Mouse (Mus musculus): ENCODE measurements around the gene Atp2a2. TPM values are rescaled to one million over a fixed set of nuclear protein-coding genes. Genes with fewer than 3 reads are reported as not detected.
A peak's percentile ranks its signal among the peaks of the same experiment; 100 is the strongest.

The Atp2a2 gene
- polyA plus RNA-seq, 1 experiment: 422 TPM

GRCm38 (mm10) chr5:122455584-122455983 lies 46.4 kb downstream of the Atp2a2 start:
- no peaks in the 10 kb centered on the region for H3K27me3 ChIP-seq (ENCODE audit: control insufficient read depth, insufficient read depth, low read length)
- no peak overlapping the region for H3K4me3 ChIP-seq (replicated peaks; ENCODE audit: insufficient read depth, low read depth, low read length)
- TF ChIP-seq CTCF (IDR thresholded peaks at IDR 0.05; ENCODE audit: borderline replicate concordance, insufficient read depth, low read depth, low read length) (no peak), POLR2A (IDR thresholded peaks at IDR 0.05; ENCODE audit: borderline replicate concordance, insufficient read depth, low read length) (no peak)
- peaks cover 41% of the 10 kb centered on the region for H3K4me1 ChIP-seq (ENCODE audit: control insufficient read depth, insufficient read depth, low read length)
- WGBS: 73% methylated on average over 3 of the region's 3 CpGs
- no peak overlapping the region for H3K27ac ChIP-seq (ENCODE audit: insufficient read depth, low read length)
- DNase-seq: no peak

DNA sequence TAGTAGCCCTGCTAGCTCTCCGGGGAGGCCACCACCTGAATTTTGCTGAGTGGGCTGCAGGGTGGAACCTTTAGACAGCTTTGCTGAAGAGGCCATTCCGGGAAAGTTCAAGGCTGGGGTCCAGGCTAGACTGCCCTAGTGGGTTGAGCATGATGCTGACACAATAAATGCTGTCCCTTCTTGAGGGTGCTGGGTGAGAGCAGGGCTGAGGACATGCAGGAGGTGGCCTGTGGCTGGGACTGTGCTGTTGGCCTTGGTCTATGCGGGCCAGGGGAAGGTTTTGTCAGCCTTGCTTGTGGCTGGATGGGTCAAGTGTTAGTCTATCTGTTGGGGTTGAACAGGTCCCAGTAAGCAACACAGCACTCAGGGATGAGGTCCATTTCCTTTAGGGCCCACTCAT lies 47.1 kb downstream of the Atp2a2 start:
- H3K4me3 ChIP-seq (replicated peaks; ENCODE audit: insufficient read depth, low read depth, low read length): no peak overlapping the region
- peak overlapping the region; percentile 42; the same call in 1 of the 2 replicates for H3K27ac ChIP-seq (ENCODE audit: insufficient read depth, low read length)
- H3K27me3 ChIP-seq (ENCODE audit: control insufficient read depth, insufficient read depth, low read length): no peaks in the 10 kb centered on the region
- DNase-seq: no peak
- peaks cover 34% of the 10 kb centered on the region for H3K4me1 ChIP-seq (ENCODE audit: control insufficient read depth, insufficient read depth, low read length)
- 90% methylated on average over 3 of the region's 3 CpGs for WGBS
- TF ChIP-seq CTCF (IDR thresholded peaks at IDR 0.05; ENCODE audit: borderline replicate concordance, insufficient read depth, low read depth, low read length) (no peak), POLR2A (IDR thresholded peaks at IDR 0.05; ENCODE audit: borderline replicate concordance, insufficient read depth, low read length) (no peak)

DNA sequence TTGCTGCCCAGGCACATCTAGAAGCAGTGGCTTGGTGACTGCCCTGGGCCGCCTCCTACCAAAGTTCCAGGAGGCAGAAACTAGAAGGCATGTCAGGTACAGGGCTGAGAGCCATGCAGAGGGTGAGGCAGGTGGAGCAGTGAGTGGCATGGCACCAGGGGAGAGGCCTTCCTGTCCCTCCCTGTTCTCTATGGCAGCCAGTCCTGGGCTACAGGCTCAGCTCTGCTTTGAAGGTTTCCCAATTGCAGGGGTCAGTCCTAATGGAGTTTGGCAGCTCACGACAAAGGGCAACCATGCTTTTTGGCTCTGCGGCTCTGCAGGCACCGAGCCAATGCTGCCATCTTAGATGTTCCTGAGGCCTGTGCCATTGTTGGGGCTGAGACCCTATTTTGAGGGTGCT lies 47.6 kb downstream of the Atp2a2 start:
- no peaks in the 10 kb centered on the region for H3K27me3 ChIP-seq (ENCODE audit: control insufficient read depth, insufficient read depth, low read length)
- H3K4me1 ChIP-seq (ENCODE audit: control insufficient read depth, insufficient read depth, low read length): peaks cover 32% of the 10 kb centered on the region
- WGBS: 38% methylated on average over 4 of the region's 4 CpGs
- peak overlapping the region; percentile 42; the same call in 1 of the 2 replicates for H3K27ac ChIP-seq (ENCODE audit: insufficient read depth, low read length)
- DNase-seq: no peak
- TF ChIP-seq CTCF (IDR thresholded peaks at IDR 0.05; ENCODE audit: borderline replicate concordance, insufficient read depth, low read depth, low read length): no peak
- no peak for TF ChIP-seq POLR2A (IDR thresholded peaks at IDR 0.05; ENCODE audit: borderline replicate concordance, insufficient read depth, low read length)
- H3K4me3 ChIP-seq (replicated peaks; ENCODE audit: insufficient read depth, low read depth, low read length): no peak overlapping the region

DNA sequence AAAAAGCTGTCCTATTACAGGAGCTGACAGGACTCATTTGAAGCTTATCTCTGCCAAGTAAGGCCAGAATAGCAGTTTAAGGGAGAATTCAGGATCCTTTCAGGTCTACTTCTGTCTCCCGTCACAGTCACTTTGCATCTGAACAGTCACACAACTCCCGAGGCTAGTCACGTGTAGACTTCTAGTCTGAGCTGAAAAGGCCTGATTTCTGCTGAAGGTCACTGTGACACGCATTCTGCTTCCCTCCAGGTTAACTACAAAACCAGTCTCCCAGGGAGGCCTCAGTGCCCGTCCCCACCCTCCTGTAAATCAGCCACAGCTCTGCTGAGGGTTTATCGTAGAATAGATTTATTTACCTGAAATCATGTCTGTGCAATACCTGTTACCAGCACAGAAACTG lies 48.8 kb downstream of the Atp2a2 start:
- no peak for DNase-seq
- WGBS: 74% methylated on average over 6 of the region's 6 CpGs
- H3K4me3 ChIP-seq (replicated peaks; ENCODE audit: insufficient read depth, low read depth, low read length): no peak overlapping the region
- no peak for TF ChIP-seq CTCF (IDR thresholded peaks at IDR 0.05; ENCODE audit: borderline replicate concordance, insufficient read depth, low read depth, low read length)
- H3K27ac ChIP-seq (ENCODE audit: insufficient read depth, low read length): no peak overlapping the region
- peaks cover 20% of the 10 kb centered on the region for H3K4me1 ChIP-seq (ENCODE audit: control insufficient read depth, insufficient read depth, low read length)
- no peaks in the 10 kb centered on the region for H3K27me3 ChIP-seq (ENCODE audit: control insufficient read depth, insufficient read depth, low read length)

DNA sequence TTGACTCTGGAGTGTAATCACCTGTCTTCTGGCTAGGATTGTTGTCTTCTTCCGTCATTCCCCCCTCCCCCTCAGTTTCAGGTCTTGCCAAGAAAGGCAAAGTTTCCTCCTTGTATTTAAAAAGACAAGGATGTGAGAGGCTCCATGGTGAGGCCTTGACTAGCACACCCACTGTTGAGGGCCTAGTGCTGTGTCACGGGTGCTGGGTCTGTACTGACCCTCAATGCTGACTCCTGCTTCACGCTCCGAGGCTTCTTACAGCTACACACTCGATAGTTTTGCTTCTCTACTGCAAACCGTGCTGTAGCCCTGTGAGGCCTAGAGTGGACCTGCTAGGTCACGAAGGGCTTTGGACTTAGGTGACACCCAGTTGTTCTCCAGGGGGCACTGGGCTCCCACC lies 49.8 kb downstream of the Atp2a2 start:
- no peak for DNase-seq
- 68% methylated on average over 7 of the region's 7 CpGs for WGBS
- no peak overlapping the region for H3K27ac ChIP-seq (ENCODE audit: insufficient read depth, low read length)

DNA sequence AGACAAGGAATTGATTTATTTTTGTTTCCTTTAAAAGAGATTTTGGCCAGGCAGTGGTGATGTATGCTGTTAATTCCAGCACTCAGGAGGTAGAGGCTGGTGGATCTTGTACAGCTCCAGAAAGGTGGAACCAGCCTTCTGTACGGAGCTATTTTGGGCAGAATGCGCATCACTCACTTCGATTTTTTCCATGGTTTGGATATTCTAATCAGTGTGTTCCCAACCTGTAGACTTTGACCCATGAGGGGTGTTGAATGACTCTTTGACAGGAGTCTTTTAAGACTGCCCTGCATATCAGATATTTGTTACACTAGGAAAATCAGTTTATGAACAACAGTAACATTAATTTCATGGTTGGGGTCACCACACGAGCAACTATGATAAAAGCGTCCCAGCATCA lies 50.7 kb downstream of the Atp2a2 start:
- TF ChIP-seq CTCF (IDR thresholded peaks at IDR 0.05; ENCODE audit: borderline replicate concordance, insufficient read depth, low read depth, low read length): no peak
- TF ChIP-seq POLR2A (IDR thresholded peaks at IDR 0.05; ENCODE audit: borderline replicate concordance, insufficient read depth, low read length): no peak
- Histone ChIP-seq H3K4me3 (replicated peaks; ENCODE audit: insufficient read depth, low read depth, low read length) (no peak overlapping the region), H3K27ac (ENCODE audit: insufficient read depth, low read length) (no peak overlapping the region), H3K4me1 (ENCODE audit: control insufficient read depth, insufficient read depth, low read length) (peaks cover 17% of the 10 kb centered on the region), H3K27me3 (ENCODE audit: control insufficient read depth, insufficient read depth, low read length) (no peaks in the 10 kb centered on the region)
- no peak for DNase-seq
- WGBS: 79% methylated on average over 5 of the region's 5 CpGs

More for the DNA sequence above, 49.8 kb downstream of the Atp2a2 start:
- H3K4me1 ChIP-seq (ENCODE audit: control insufficient read depth, insufficient read depth, low read length): peaks cover 17% of the 10 kb centered on the region
- H3K4me3 ChIP-seq (replicated peaks; ENCODE audit: insufficient read depth, low read depth, low read length): no peak overlapping the region
- TF ChIP-seq CTCF (IDR thresholded peaks at IDR 0.05; ENCODE audit: borderline replicate concordance, insufficient read depth, low read depth, low read length) (no peak), POLR2A (IDR thresholded peaks at IDR 0.05; ENCODE audit: borderline replicate concordance, insufficient read depth, low read length) (no peak)
- H3K27me3 ChIP-seq (ENCODE audit: control insufficient read depth, insufficient read depth, low read length): no peaks in the 10 kb centered on the region

GRCm38 (mm10) chr5:122450913-122451317 lies 51.1 kb downstream of the Atp2a2 start:
- TF ChIP-seq CTCF (IDR thresholded peaks at IDR 0.05; ENCODE audit: borderline replicate concordance, insufficient read depth, low read depth, low read length) (no peak), POLR2A (IDR thresholded peaks at IDR 0.05; ENCODE audit: borderline replicate concordance, insufficient read depth, low read length) (0 out of 2 replicates have a peak, but pooled peaks have one; percentile 11)
- 38% methylated on average over 5 of the region's 5 CpGs for WGBS
- Histone ChIP-seq H3K4me1 (ENCODE audit: control insufficient read depth, insufficient read depth, low read length) (peaks cover 17% of the 10 kb centered on the region), H3K4me3 (replicated peaks; ENCODE audit: insufficient read depth, low read depth, low read length) (no peak overlapping the region), H3K27ac (ENCODE audit: insufficient read depth, low read length) (no peak overlapping the region), H3K27me3 (ENCODE audit: control insufficient read depth, insufficient read depth, low read length) (no peaks in the 10 kb centered on the region)
- DNase-seq: no peak

DNA sequence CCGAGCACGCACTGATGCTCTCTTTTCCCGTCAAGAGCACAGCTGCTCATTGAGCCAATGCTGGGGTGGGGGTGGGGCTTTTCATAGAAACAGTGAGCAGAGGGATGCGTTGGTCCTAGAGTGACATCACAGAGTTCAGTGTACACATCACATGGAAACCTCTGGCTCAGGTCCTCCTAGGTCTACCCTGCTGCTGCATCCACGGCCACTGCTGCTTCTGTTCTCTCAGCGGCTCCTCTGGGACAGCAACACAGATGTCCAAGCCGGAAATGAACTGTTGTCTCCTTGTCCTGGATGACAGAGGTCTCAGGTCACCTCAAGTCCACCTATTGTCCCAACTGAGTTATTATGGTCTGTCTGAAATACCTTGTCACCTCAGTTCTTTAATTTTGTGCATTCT lies 52.1 kb downstream of the Atp2a2 start:
- no peaks in the 10 kb centered on the region for H3K27me3 ChIP-seq (ENCODE audit: control insufficient read depth, insufficient read depth, low read length)
- TF ChIP-seq CTCF (IDR thresholded peaks at IDR 0.05; ENCODE audit: borderline replicate concordance, insufficient read depth, low read depth, low read length) (no peak), POLR2A (IDR thresholded peaks at IDR 0.05; ENCODE audit: borderline replicate concordance, insufficient read depth, low read length) (no peak)
- 43% methylated on average over 7 of the region's 7 CpGs for WGBS
- peaks cover 9% of the 10 kb centered on the region for H3K4me1 ChIP-seq (ENCODE audit: control insufficient read depth, insufficient read depth, low read length)
- no peak for DNase-seq
- no peak overlapping the region for H3K27ac ChIP-seq (ENCODE audit: insufficient read depth, low read length)
- no peak overlapping the region for H3K4me3 ChIP-seq (replicated peaks; ENCODE audit: insufficient read depth, low read depth, low read length)
